Mouse (Mus musculus) liver, adult 2 months (tissue): ENCODE measurements around the gene Tmem234.

Experiments used
- CTCF ChIP-seq: fragments of 200-500 bp; IDR thresholded peaks from 2 replicates; pipeline ENCODE4 v1.5.1; 2011; ENCODE audit warnings: low read depth, low read length, control low read depth
- POLR2A ChIP-seq: fragments of 200-500 bp; IDR thresholded peaks from 2 replicates; pipeline ENCODE4 v1.6.1; 2011; ENCODE audit warnings: low read length, control low read depth; ENCODE audit not compliant: insufficient read depth; ENCODE audit errors: extremely low read depth

DNA sequence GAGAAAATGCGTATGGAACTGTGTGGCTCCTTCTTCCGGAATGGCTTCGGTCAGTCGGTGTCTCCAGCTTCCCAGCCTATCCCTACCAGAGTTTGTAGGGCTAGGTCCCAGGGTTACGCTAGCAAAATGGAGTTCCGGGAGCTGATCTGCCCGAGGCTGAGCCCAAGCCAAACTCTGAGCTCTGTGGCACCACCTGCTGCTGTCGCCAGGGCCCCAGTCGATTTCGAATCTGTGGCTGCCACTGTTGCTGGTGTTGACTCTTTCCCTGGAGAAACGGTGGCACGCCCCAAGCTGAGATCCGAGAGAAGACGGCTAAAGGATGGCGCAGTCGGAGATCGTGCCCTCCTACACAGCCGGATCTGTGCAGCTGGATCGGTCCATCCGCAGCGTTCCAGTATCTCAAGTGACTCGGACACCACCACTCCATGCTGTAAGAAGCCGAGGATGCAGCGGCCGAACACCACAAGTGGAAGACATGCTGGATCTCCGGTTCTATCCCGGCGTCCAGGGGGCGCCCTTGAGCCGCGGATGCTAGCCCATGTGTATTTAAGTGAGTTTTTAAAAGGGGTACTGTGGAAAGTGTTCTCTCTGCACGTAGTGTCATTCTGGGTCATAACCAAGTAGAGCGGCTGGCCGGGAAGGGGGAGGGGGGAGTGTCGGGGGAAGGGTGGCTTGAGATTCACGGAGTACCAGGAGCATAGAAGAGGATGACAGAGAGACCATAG is 15.4 kb upstream of the Tmem234 start:
- TF ChIP-seq CTCF (peak; percentile 87), POLR2A (no peak)
